Mouse (Mus musculus) layer of hippocampus, postnatal 14 days (tissue): Measurements from ENCODE around the gene 1810062G17Rik. TPM values are rescaled to one million over a fixed set of nuclear protein-coding genes. Genes with fewer than 3 reads are reported as not detected.

ENCODE experiments used
- DNase-seq, 2 experiments: peaks; one replicate each; pipeline ENCODE4 v3.0.0; 2021 to 2022; ENCODE audit warnings: low spot score in 2 of 2, mixed read lengths in 1 of 2
- microRNA-seq, 2 experiments: library from miRNA; unstranded; fragments of <30 nt; microRNA quantifications; one replicate each; pipeline ENCODE4 v1.2.0; 2021
- total RNA-seq, 2 experiments: library from RNA; stranded (reverse); gene quantifications; 2 replicates each; pipeline ENCODE4 v1.2.3; 2021

Gene 1810062G17Rik
- total RNA-seq, 2 experiments from 2014 or later: 0.37 TPM; not detected in 1

DNA sequence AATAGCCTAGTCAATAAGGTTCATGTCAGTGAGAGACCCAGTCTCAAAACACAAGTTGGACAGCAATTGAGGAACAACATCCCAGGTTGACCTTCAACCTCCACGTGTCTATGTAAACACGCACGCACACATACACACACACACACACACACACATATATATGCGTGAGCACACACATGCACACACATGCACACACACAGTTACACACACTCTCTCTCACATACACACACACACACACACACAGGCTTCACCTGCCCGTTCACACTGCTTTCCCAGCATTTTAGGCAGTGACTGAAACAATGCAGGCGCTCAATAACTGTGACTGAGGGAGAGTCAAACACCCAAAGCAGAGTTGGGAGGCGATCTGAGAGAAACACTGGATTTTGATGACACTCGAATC, 29.6 kb downstream of the 1810062G17Rik start:
- DNase-seq: no peak

DNA sequence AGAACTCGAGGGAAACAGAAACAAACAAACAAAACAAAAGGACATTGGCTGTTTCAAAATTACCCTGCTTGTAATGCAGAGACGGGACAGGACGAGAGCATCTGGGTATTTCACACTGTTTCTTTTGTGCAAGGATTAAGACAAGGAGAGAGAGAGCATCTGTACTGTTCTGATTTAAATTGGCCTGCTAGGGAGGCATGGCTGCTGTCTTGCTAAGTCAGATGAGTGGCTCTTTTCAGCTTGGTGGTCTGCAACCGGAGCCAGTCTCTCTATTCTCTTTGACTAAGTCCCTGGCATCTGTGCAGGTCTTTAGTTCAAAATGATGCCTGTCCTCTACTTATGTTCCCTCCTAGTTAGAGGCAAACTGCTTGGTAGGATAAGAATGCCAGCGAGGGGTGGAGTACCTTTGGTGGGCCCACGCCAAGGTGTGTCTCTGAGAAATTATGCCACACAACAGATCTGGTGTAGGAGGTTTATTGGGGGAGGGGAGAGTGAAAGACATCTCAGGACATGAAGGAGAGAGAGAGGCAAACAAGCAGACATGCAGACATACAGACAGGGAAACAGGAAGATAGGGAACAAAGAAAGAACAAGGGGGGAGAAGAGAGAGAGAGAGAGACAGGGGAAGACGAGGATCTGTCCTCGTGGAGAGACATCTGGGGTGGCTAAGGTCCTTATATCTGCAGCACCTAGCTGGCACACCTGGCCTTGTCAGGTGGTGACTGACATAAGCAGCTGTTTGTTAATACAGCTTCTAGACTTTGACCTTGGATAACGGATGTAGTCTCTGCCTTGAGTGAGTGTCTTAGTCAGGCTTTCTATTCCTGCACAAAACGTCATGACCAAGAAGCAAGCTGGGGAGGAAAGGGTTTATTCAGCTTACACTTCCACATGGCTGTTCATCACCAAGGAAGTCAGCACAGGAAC, 30.3 kb downstream of the 1810062G17Rik start:
- no peak for DNase-seq

DNA sequence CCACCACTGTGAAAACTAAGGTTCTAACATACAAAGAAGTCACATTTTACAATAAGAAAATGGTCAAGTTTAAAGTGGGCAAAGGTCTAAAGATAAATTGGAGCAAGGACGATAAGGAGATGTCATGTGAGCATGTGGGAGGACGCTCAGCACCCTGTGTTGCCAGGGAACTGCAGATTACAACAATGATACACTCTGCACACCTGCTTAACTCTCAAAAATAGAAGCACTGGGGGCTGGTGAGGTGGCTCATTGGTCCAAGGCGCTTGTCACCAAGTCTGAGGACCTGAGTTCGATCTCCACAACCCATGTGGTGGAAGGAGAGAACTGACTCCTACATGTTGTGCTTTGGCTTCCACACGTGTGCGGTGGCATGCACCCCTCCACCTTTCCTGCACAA, 35.8 kb downstream of the 1810062G17Rik start:
- DNase-seq: no peak

DNA sequence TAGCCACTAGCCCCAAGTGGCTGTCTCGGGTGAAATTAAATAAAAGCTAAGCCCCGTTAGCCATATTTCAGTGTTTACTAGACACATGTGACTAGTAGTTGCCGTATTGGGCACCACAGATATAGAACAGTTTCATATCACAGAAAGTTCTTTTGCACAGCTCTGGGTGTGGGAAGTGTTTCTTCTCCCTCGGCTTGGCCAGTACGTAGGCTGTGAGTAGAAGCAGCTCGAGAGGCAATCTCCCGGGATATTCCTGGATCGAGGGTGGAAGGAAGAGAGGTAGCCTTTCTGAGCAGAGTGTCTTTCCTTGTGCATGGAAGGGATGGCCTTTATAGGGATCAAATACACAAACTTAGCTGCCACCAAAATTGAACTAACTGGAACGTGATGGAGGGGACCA, 40.5 kb downstream of the 1810062G17Rik start:
- no peak for DNase-seq

DNA sequence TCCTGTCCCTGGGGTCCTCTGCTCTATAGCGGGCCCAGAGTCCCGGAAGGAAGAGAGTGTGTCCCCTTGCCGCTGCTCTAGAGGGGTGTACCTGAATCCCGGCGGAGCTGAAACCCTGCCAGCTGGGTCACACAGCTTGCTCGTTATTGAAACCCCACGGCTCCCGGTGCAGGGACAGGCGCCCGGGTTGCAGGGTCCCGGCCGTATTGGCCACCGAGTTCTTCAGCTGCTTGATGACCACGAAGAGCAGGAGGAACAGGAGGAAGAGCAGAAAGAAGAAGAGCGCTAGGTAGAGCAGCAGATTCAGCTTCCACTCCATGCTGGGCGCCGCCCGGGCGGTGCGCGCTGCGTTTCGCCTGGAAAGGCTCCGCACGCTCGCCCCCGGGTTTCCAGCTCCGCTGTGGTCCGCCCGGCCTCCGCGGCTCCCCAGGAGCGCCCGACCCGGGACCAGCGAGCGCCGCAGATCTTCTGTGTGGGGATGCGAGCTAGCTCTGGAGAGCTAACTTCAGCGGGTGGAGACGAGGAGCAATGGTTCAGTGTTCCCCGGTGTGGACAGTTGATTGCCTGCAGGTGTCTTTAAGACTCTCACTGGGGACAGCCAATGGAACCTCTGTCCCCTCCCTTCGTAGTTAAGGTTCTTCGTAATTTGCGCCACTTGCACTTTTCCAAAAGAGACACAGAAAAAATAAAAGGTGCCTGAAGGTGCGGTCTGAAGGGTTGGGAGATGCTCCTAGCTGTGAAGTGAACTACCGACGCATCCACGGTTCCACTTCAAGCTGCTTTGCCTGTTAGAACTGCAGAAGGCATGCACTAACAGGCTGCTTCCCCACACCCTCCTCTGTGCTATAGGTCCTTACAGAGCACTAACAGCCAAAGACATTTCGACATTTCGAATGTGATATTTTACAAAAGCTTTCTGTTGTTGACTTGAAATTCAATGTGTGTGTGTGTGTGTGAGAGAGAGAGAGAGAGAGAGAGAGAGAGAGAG, 45.6 kb downstream of the 1810062G17Rik start, which contains the start of gene Gm11549:
Gm11549 (minus strand) TSS at position 741 of the 988 bp plus-strand sequence.
- no peak for DNase-seq

DNA sequence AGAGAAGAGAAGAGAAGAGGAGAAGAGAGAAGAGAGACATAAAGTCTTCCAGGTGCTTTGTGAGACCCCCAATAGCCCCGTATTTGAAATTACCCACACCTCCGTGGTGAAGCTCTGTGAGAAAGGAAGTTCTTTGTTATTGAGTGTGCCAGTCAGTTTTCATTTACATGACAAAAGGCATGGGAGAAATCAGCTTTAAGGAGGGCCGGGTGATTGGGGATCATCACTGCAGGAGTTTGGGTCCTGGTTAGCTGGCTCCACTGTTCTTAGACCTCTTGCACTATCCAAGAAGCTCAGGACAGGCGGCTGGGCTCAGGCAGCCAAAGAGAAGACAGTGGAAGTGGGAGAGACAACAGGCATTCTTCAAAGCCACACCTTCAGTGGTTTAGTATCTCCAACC, 46.4 kb downstream of the 1810062G17Rik start:
- no peak for DNase-seq

DNA sequence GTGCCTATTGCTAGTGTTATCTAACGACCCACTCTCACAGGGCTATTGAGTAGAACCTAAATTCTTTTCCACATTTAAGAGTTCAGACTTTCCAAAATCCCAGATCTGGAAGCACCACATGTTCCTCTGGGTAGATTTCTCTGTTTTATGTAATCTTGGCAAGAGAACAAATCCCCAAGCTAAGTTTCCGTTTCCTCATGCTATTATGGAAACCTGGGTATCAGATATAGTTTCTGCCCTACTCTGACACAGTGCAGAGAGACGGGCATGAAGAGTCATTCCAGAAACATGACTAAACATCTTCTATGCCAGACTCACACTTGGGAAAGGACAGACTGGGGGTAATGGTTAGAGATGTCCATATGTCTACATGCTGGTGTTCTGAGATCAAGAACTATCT, 48.7 kb downstream of the 1810062G17Rik start:
- DNase-seq: no peak

DNA sequence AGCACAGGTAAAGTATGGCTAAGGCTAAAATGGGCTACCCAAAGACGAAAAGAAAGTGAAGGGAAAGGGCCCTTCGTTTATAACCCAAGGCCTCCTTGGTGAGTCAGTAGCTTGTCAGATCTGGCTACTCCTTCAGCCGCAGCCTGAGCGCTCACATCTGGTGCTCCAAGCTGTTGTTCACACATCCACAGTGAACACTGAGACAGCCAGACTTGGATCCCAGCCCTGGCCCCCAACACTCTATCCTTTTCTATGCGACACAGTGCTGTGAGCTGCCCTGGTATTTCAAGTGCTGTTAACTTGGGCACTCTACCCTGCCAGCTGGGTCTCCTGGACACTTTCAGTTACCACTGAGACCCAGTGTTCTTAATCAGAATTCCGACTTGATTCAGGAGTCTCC, 54.6 kb downstream of the 1810062G17Rik start:
- DNase-seq: no peak

DNA sequence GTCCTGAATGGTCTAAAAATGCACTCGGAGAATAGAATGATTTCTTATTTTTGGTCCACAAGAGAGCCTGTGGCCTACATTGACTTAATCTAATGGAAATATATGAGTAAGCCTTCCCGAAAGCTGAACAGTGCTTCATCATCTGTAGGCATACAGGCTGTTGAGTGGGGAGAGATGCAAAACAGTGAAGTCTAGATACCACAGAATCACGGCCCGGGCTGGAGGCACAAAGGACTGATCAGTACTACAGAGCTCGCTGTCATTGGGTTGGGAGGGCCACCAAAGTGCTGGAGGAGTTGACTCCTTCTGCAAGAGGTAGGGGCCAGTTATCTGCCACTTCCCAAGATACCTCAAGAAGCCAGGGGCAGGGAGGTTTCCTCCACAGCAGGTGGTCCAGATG, 55.0 kb downstream of the 1810062G17Rik start:
- DNase-seq: no peak

DNA sequence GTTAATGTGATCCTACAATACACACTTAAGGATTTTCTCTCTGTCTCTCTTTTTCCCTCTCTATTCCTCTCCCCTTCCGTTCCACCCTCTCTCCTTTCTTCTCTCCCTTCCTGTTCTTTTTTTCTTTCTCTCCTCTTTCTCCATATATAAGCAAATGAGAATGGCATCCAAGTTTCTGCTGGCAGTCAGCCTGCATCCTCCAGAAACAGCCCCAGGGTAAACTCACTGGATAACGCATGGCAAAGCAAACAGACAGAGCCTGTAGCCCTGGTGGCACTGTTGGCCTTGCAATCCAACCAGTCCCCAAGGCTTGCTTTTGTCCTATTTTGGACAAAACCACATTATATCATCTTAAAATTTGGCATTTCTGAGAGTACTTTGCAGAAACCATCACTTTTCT, 55.5 kb downstream of the 1810062G17Rik start:
- no peak for DNase-seq

Small RNA genes lying within 50 kb of the gene (microRNA-seq; reads per million reads assigned to microRNA genes)
- 0.45 to 0.57 reads per million in 2 experiments for gene Mir7009

Other genes with a start within 250 kb of the 1810062G17Rik start
- 10 to 100 TPM; 42.6 to 44.8 TPM for gene Anxa5, start within 50 bp of the 1810062G17Rik start, total RNA-seq
- 1 to 10 TPM; 1.5 to 1.9 TPM for gene Gm11549, start 45.9 kb downstream of the 1810062G17Rik start, total RNA-seq
- 10 to 100 TPM; 39.7 to 41.5 TPM for gene Exosc9, start 76.7 kb downstream of the 1810062G17Rik start, total RNA-seq
- gene Ccna2, start 96.2 kb downstream of the 1810062G17Rik start, total RNA-seq: 1 to 10 TPM; 2.9 to 4.0 TPM
- gene Bbs7, start 137.5 kb downstream of the 1810062G17Rik start, total RNA-seq: 10 to 100 TPM; 15.4 to 16.1 TPM
- 10 to 100 TPM; 12.6 to 13.1 TPM for gene Trpc3, start 214.2 kb downstream of the 1810062G17Rik start, total RNA-seq